Mouse (Mus musculus) liver, embryonic 11.5 days (tissue): ENCODE results near the gene Upp2. TPM values are rescaled to one million over a fixed set of nuclear protein-coding genes. Genes with fewer than 3 reads are reported as not detected.

Experiments used
- ATAC-seq: fragments of 200-750 bp; cut with Nextera tagmentation; replicated peaks from 2 replicates; pipeline ENCODE4 v1.8.0; 2017; ENCODE audit warnings: moderate number of reproducible peaks, mild to moderate bottlenecking, moderate TSS enrichment, moderate library complexity; ENCODE audit not compliant: low FRiP score
- DNase-seq: peaks from one replicate; pipeline ENCODE4 v3.0.0-alpha.2; 2017; ENCODE audit warnings: low spot score
- H3K27ac ChIP-seq: fragments of 300-500 bp; sonication (generic); 2 replicates; pipeline ENCODE4 v1.5.1; 2014; ENCODE audit warnings: mild to moderate bottlenecking, low read depth, low read length, control low read depth
- H3K27me3 ChIP-seq: fragments of 300-500 bp; sonication (generic); replicated peaks from 2 replicates; pipeline ENCODE4 v1.6.1; 2014; ENCODE audit warnings: low read length, mixed read lengths; ENCODE audit not compliant: control insufficient read depth, insufficient read depth
- H3K36me3 ChIP-seq: fragments of 300-500 bp; sonication (generic); 2 replicates; pipeline ENCODE4 v1.6.1; 2014; ENCODE audit warnings: mild to moderate bottlenecking, low read length, moderate library complexity, mixed read lengths; ENCODE audit not compliant: control insufficient read depth, insufficient read depth
- H3K4me1 ChIP-seq: fragments of 300-500 bp; sonication (generic); replicated peaks from 2 replicates; pipeline ENCODE4 v1.6.1; 2014; ENCODE audit warnings: low read length, mixed read lengths; ENCODE audit not compliant: control insufficient read depth, insufficient read depth
- H3K4me2 ChIP-seq: fragments of 300-500 bp; sonication (generic); 2 replicates; pipeline ENCODE4 v1.6.1; 2014; ENCODE audit warnings: mild to moderate bottlenecking, control low read depth, moderate library complexity
- H3K4me3 ChIP-seq: fragments of 300-500 bp; sonication (generic); 2 replicates; pipeline ENCODE4 v1.5.1; 2014; ENCODE audit warnings: low read depth, low read length, control low read depth
- H3K9ac ChIP-seq: fragments of 300-500 bp; sonication (generic); 2 replicates; pipeline ENCODE4 v1.6.1; 2014; ENCODE audit warnings: low read depth, low read length, control low read depth
- H3K9me3 ChIP-seq: fragments of 300-500 bp; sonication (generic); 2 replicates; pipeline ENCODE4 v1.6.1; 2016; ENCODE audit warnings: low read length, inconsistent platforms, mixed read lengths; ENCODE audit not compliant: control insufficient read depth
- WGBS: fragments of 180-500 bp; shearing (Covaris S2); extraction: QIAGEN DNeasy Blood & Tissue Kit; methylation state at CpG from one replicate; pipeline ENCODE4 v1.1.7; 2014; 5-methylcytosine and 5-hydroxymethylcytosine counted together
- polyA plus RNA-seq: library from polyadenylated mRNA; unstranded; fragments of >200 nt; fragmentation: Nextera tagmentation; extraction: Ambion mirVana; gene quantifications from 2 replicates; pipeline ENCODE4 v1.2.1, GENCODE M21; 2014

The Upp2 gene
- polyA plus RNA-seq, 1 experiment from 2014 or later: 4.8 TPM

DNA sequence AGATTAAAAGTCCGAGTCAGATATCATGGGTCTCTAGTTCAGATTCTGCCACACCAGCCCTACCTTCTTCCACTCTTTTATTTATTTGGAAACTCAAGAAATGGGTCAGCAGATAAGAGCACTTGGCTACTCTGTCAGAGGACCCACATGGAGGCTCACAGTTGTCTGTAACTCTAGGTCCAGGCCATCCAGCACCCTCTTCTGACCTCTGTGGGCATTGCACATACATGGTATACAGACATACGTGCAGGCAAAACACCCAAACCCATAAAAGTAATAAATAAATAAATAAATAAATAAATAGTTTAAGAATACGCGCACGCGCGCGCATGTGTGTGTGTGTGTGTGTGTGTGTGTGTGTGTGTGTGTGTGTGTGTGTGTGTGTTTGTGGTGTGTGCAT, 47.8 kb downstream of the Upp2 start:
- Histone ChIP-seq H3K4me2 (no peak overlapping the region), H3K9me3 (no peaks in the 10 kb centered on the region), H3K27me3 (no peaks in the 10 kb centered on the region), H3K4me3 (no peak overlapping the region), H3K9ac (no peak overlapping the region), H3K36me3 (no peaks in the 10 kb centered on the region), H3K27ac (no peak overlapping the region), H3K4me1 (no peaks in the 10 kb centered on the region)
- DNase-seq (no peak), ATAC-seq (no peak)
- WGBS: 89% methylated on average over 8 of the region's 8 CpGs

DNA sequence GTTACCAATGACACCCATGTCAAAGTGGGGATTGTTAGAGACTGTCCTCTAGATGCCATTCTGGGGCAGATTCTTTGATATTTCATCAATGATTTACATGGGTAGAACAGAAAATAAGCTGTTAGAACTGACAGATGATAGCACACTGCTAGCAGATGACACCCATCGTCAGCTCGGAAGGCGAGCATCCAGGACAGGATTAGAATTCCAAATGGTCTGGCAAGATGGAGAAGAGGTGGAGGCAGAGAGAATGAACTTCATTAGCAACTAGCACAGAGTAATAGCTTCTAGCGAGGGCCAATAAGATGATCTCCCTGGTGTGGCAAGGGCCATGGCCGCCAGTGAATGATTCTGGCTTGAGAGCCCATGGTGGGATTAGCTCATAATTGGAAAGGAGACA, 48.7 kb downstream of the Upp2 start:
- no peak overlapping the region for H3K4me3 ChIP-seq
- no peaks in the 10 kb centered on the region for H3K27me3 ChIP-seq
- H3K9me3 ChIP-seq: no peaks in the 10 kb centered on the region
- H3K4me2 ChIP-seq: no peak overlapping the region
- WGBS: 87% methylated on average over 5 of the region's 5 CpGs
- H3K27ac ChIP-seq: no peak overlapping the region
- ATAC-seq (no peak), DNase-seq (no peak)
- no peaks in the 10 kb centered on the region for H3K36me3 ChIP-seq
- no peaks in the 10 kb centered on the region for H3K4me1 ChIP-seq
- H3K9ac ChIP-seq: no peak overlapping the region

DNA sequence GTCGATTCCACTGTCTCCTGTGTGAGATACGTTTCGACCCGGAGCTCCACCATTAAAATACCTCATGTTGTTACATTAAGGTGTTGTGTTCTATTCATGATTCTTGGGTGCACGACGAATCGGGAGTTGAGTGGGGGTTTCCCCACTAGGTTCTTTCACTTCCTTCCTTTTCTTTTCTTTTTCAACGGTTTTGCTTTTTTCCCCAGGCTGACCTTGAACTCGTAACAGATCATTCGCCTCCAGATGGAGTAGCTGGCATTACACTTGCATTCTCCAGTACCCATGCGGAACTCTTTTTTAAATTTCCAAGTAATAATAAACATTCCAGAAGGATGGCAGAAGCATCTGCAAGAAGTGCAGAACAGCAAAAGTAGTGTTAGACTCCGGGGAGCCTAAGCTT, 58.1 kb downstream of the Upp2 start:
- H3K4me2 ChIP-seq: no peak overlapping the region
- no peak overlapping the region for H3K4me3 ChIP-seq
- H3K27me3 ChIP-seq: no peaks in the 10 kb centered on the region
- ATAC-seq (no peak), DNase-seq (no peak)
- H3K36me3 ChIP-seq: no peaks in the 10 kb centered on the region
- no peaks in the 10 kb centered on the region for H3K4me1 ChIP-seq
- WGBS: 76% methylated on average over 12 of the region's 12 CpGs
- no peak overlapping the region for H3K9ac ChIP-seq
- H3K27ac ChIP-seq: no peak overlapping the region
- H3K9me3 ChIP-seq: no peaks in the 10 kb centered on the region

DNA sequence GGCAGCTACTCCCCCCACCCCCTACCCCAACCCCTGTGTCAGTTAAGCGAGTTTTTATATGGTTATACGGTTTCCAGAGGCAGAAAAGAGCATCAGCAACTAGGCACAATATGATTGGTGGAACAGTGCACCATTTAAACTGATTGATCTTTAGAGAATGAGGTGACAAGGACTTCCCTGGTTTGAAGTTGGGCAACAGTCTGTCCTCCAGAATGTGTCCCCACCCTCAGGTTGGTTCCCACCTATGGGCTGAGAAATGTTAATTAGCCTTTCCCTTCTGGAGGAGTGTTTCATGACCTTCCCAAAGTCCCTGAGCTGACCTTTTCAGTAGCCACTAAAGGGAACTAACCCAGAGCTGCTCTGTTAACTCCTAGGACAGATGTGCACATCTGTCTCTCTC, 58.6 kb downstream of the Upp2 start:
- no peaks in the 10 kb centered on the region for H3K4me1 ChIP-seq
- no peak overlapping the region for H3K27ac ChIP-seq
- no peak for DNase-seq
- H3K4me3 ChIP-seq: no peak overlapping the region
- H3K9ac ChIP-seq: no peak overlapping the region
- H3K9me3 ChIP-seq: no peaks in the 10 kb centered on the region
- WGBS: 38% methylated on average over 2 of the region's 2 CpGs
- no peak for ATAC-seq
- H3K36me3 ChIP-seq: no peaks in the 10 kb centered on the region
- no peak overlapping the region for H3K4me2 ChIP-seq
- no peaks in the 10 kb centered on the region for H3K27me3 ChIP-seq

DNA sequence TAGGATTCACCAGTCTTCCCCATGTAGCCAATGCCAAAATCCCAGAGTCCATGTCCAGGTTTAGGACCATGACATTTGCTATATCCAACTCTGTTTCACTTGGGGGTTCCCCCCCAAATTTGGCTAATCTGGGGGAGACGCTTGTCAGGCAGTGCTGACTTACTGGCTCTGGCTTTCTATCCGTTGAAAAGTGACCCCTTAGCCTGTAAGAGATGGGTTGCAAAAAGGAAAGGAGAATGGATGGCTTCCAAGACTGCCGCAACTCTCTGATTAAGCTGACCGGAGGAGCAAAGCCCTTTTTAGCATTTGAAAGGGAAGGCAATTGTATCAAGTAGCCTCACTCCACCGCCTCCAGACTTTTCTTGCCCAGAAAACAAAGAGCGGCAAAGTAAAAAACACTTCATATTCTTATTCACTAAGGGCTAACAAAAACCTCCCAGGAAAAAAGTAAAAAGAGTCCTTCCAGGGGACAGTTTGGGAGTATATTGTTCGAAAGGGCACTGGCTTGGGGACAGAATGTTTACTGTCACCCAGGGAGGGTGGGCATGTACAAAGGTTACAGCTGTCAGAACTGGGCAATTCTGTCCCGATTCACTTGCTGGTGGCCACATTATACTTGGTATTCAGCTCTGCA, 59.2 kb downstream of the Upp2 start:
- WGBS: 41% methylated on average over 8 of the region's 8 CpGs

DNA sequence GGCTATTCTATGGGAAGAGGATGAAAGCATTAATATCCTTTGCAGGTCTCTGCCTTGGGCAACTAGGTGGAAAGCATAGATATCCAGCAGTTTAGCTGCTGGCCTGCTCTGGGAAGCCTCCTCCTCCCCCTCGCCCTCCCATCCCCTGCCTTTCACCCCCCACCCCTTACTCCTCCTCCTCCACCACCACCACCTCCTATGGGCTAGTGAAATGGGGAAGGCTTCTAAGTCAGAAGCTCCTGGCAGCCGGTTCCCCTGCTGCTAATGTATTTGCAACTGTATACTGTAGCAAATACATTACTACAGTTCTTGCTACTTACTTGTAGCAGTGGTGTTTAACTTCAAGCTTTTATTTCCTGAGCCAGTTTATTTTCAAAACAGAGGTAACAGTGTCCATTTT, 60.9 kb downstream of the Upp2 start:
- no peaks in the 10 kb centered on the region for H3K9me3 ChIP-seq
- H3K36me3 ChIP-seq: no peaks in the 10 kb centered on the region
- H3K4me2 ChIP-seq: no peak overlapping the region
- H3K4me1 ChIP-seq: no peaks in the 10 kb centered on the region
- no peak overlapping the region for H3K27ac ChIP-seq
- no peak overlapping the region for H3K4me3 ChIP-seq
- H3K9ac ChIP-seq: no peak overlapping the region
- no peak for ATAC-seq
- WGBS: 40% methylated on average over 2 of the region's 2 CpGs
- no peak for DNase-seq
- H3K27me3 ChIP-seq: no peaks in the 10 kb centered on the region

More for the DNA sequence above, 59.2 kb downstream of the Upp2 start:
- Histone ChIP-seq H3K36me3 (no peaks in the 10 kb centered on the region), H3K4me3 (no peak overlapping the region), H3K9me3 (no peaks in the 10 kb centered on the region), H3K27ac (no peak overlapping the region), H3K4me2 (no peak overlapping the region), H3K27me3 (no peaks in the 10 kb centered on the region), H3K4me1 (no peaks in the 10 kb centered on the region), H3K9ac (no peak overlapping the region)
- no peak for DNase-seq
- ATAC-seq: no peak

DNA sequence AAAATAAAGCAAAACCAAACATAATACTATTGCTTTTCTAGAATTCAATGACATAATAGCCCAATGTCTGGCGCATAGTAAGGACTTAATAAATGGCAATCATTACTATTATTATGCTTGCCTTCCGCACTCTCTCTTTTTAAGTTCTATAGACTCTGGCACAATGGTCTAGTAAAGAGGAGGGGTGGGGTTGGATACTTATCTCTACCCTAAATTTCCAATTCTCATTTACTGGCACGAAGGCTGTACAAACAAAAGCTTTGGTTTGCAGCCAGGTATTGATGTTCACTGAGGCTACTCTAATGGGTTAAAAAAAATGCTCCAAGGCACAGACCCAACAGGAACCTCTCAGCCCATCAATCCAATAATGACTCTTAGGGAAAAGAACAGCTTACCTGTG, 61.9 kb downstream of the Upp2 start:
- 81% methylated on average over 3 of the region's 3 CpGs for WGBS
- Histone ChIP-seq H3K4me2 (no peak overlapping the region), H3K9ac (no peak overlapping the region), H3K27me3 (no peaks in the 10 kb centered on the region), H3K9me3 (no peaks in the 10 kb centered on the region), H3K27ac (no peak overlapping the region), H3K4me3 (no peak overlapping the region), H3K4me1 (no peaks in the 10 kb centered on the region), H3K36me3 (no peaks in the 10 kb centered on the region)
- DNase-seq (no peak), ATAC-seq (no peak)

DNA sequence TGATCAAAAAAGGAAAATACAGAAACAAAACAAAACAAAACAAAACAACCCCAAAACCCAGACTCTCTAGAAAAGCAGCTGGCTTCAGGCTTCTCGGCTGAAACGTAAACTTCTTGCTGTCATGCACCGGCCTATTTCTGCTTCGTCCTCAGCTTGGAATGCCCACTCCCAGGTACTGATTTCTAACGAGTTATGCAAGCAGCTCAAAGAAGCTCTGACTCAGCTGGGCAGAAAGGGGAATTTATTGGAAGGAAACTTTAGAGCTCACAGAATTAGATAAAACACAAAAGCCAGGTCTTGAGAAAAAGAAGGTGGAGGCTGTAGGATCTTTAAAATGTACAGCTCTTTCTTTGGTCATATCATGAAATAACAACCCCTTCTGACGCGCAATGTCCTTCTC, 62.3 kb downstream of the Upp2 start:
- Histone ChIP-seq H3K9me3 (no peaks in the 10 kb centered on the region), H3K4me3 (no peak overlapping the region), H3K4me2 (no peak overlapping the region), H3K27me3 (no peaks in the 10 kb centered on the region), H3K27ac (no peak overlapping the region), H3K9ac (no peak overlapping the region), H3K36me3 (no peaks in the 10 kb centered on the region), H3K4me1 (no peaks in the 10 kb centered on the region)
- ATAC-seq (no peak), DNase-seq (no peak)
- 70% methylated on average over 7 of the region's 7 CpGs for WGBS

DNA sequence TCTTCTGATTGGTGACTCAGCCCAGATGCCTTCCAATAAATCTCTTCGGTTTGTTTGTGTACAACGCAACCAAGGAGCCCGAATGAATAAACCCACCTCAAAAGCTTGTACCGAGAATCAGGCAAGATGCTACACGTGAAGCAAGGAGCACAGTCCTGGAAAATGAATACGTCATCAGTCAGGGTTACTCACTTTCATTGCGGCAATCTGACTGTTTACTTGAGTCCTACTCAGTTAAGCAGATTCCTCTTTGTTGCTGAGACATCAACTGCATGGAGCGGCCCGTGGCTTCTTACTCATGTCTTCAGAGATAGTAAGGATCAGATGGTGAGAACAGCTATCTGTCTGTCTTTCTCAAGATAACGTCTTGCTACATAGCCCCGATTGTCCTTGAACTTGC, 66.7 kb downstream of the Upp2 start:
- Histone ChIP-seq H3K9ac (no peak overlapping the region), H3K9me3 (no peaks in the 10 kb centered on the region), H3K4me2 (no peak overlapping the region), H3K36me3 (no peaks in the 10 kb centered on the region), H3K27ac (no peak overlapping the region), H3K4me1 (no peaks in the 10 kb centered on the region), H3K27me3 (no peaks in the 10 kb centered on the region), H3K4me3 (no peak overlapping the region)
- WGBS: 92% methylated on average over 11 of the region's 11 CpGs
- no peak for DNase-seq
- no peak for ATAC-seq
